Mouse (Mus musculus) E14TG2a.4 (cell line): ENCODE data around the gene Sptlc3.

Source experiments
- CTCF ChIP-seq: conservative IDR thresholded peaks from 2 replicates; pipeline ENCODE4 v1.5.1; 2014; ENCODE audit warnings: low read length
- NANOG ChIP-seq: IDR thresholded peaks from 2 replicates; pipeline ENCODE4 v1.6.1; 2014; ENCODE audit warnings: borderline replicate concordance, low read length, mixed read lengths
- POU5F1 ChIP-seq: IDR thresholded peaks from 2 replicates; pipeline ENCODE4 v1.6.1; 2014; ENCODE audit warnings: low read length, borderline replicate concordance

- TF ChIP-seq CTCF (no peak), NANOG (no peak), POU5F1 (no peak)
Observed at GRCm38 (mm10) chr2:139641757-139642385, 148.2 kb downstream of the Sptlc3 start.
